Mouse (Mus musculus) embryonic fibroblast, embryonic 13.5 days (primary cell): ENCODE data around the gene Taok1.

Source experiments
- CTCF ChIP-seq: IDR thresholded peaks from 2 replicates; pipeline ENCODE4 v1.5.1; 2011; ENCODE audit warnings: mild to moderate bottlenecking, control low read depth, low read length, moderate library complexity, borderline replicate concordance; ENCODE audit not compliant: insufficient read depth
- POLR2A ChIP-seq: IDR thresholded peaks from 2 replicates; pipeline ENCODE4 v1.6.1; 2011; ENCODE audit warnings: low read depth, mild to moderate bottlenecking, control low read depth, low read length, moderate library complexity

DNA sequence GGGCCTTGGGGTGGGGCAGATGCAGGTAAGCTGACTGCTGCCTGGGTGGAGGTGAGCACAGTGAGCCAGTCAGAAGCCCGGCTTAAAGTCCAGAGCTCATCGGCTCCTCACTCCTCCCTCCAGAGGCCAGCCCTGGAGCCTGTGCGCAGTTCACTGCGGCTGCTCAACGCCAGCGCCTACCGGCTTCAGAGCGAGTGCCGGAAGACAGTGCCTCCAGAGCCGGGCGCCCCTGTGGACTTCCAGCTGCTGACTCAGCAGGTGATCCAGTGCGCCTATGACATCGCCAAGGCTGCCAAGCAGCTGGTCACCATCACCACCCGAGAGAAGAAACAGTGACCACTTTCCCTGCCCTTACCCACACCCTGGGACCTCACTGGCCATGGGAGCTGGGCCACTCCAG lies 101.3 kb downstream of the Taok1 start:
- TF ChIP-seq CTCF = no peak
- no peak for TF ChIP-seq POLR2A
